Mouse (Mus musculus) kidney, adult 2 months (tissue): Measurements from ENCODE around the gene Ablim1.

Source experiments
- CTCF ChIP-seq: fragments of 200-500 bp; conservative IDR thresholded peaks from 2 replicates; pipeline ENCODE4 v1.5.1; 2011; ENCODE audit warnings: low read depth, mild to moderate bottlenecking, control low read depth, low read length, moderate library complexity, mixed read lengths; ENCODE audit not compliant: insufficient read depth, insufficient read length
- POLR2A ChIP-seq: fragments of 200-500 bp; IDR thresholded peaks from one replicate; pipeline ENCODE4 v1.6.1; 2011; ENCODE audit warnings: low read depth, low read length, control low read depth

GRCm38 (mm10) chr19:57057568-57057967 lies 257.2 kb downstream of the Ablim1 start:
- peak; percentile 25 for TF ChIP-seq CTCF
- TF ChIP-seq POLR2A: no peak
